Mouse (Mus musculus): ENCODE measurements at regions not wholly inside any gene's neighbourhood (a gene's known extent, or its start where the extent isn't known, plus 50 kb on each side); places are given as distances from the start of the nearest gene placed in this dataset.

DNA sequence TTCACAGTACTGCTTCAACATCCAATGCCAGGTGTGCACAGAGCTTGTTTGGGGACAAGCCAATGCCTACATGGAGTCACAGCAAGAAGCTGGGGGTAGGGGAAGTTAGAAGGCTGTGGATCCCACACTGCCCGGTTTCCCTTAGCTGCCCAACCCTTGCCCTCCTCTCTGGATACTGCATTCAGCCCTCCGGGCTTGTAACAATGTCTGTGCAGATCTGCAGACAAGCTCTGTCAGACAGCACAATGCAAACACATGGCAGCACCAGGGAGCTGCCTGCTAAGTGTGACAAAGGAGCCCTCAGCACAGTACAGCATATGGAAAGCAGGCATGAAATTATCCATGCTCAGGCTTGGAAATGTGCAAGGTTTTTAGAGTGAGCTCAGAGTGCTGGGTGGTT is 64.7 kb upstream of the Thsd7b start:
- Histone ChIP-seq H3K9ac (ENCODE audit: insufficient read depth, low read depth) (no peak overlapping the region), H3K27ac (ENCODE audit: insufficient read depth, low read depth) (no peak overlapping the region), H3K4me1 (ENCODE audit: control insufficient read depth in 1 of 2, insufficient read depth in 2 of 2) (no peaks in the 10 kb centered on the region), H3K4me2 (ENCODE audit: insufficient read depth, low read depth, poor library complexity, severe bottlenecking) (no peak overlapping the region), H3K9me3 (replicated peaks; ENCODE audit: low read length) (no peaks in the 10 kb centered on the region), H3K36me3 (replicated peaks in 1 of 2; ENCODE audit: control insufficient read depth in 1 of 2, insufficient read depth in 1 of 2, low read length in 1 of 2) (no peaks in the 10 kb centered on the region), H3K27me3 (replicated peaks) (no peaks in the 10 kb centered on the region), H3K79me2 (replicated peaks; ENCODE audit: control insufficient read depth, extremely low read depth, insufficient read depth, poor library complexity, severe bottlenecking) (no peaks in the 10 kb centered on the region), H3K4me3 (replicated peaks in 1 of 3; ENCODE audit: low read depth in 2 of 3, low read length in 2 of 3, poor library complexity in 1 of 3) (no peak overlapping the region)
- no peak for DNase-seq (ENCODE audit: extremely low read depth)
- dilution Hi-C loops (cut with MboI; ENCODE audit: extremely low pct_ligation_motif_present, extremely low pct_unique_long_range_greater_than_20kb, low sequenced_read_pairs), result no loop called here
- in situ Hi-C loops (cut with MboI; ENCODE audit: low pct_ligation_motif_present, low pct_unique_long_range_greater_than_20kb, low sequenced_read_pairs), result no loop called here
- TF ChIP-seq TBP (conservative IDR thresholded peaks at IDR 0.05; ENCODE audit: low read depth, low read length) (no peak), SIN3A (IDR thresholded peaks at IDR 0.05; ENCODE audit: low read length) (no peak), JUND (conservative IDR thresholded peaks at IDR 0.05; ENCODE audit: low read depth, low read length) (no peak), USF2 (conservative IDR thresholded peaks at IDR 0.05; ENCODE audit: low read depth, low read length) (no peak), ZKSCAN1 (IDR thresholded peaks at IDR 0.05; ENCODE audit: borderline replicate concordance, low read depth, low read length) (no peak), MAX (IDR thresholded peaks at IDR 0.05; ENCODE audit: low read length) (no peak), ZC3H11A (IDR thresholded peaks at IDR 0.05; ENCODE audit: low read depth, low read length) (no peak), HCFC1 (IDR thresholded peaks at IDR 0.05; ENCODE audit: low read depth, low read length) (no peak), UBTF (IDR thresholded peaks at IDR 0.05; ENCODE audit: low read depth, low read length) (no peak), MXI1 (IDR thresholded peaks at IDR 0.05; ENCODE audit: low read depth, low read length) (no peak), JUN (IDR thresholded peaks at IDR 0.05; ENCODE audit: insufficient read depth, low read depth, low read length) (no peak), TCF12 (IDR thresholded peaks at IDR 0.05; ENCODE audit: low read depth, low read length) (no peak), MAZ (IDR thresholded peaks at IDR 0.05; ENCODE audit: low read depth, low read length) (no peak), RAD21 (IDR thresholded peaks at IDR 0.05; ENCODE audit: low read depth, low read length) (no peak), MEF2A (IDR thresholded peaks at IDR 0.05; ENCODE audit: borderline replicate concordance, low read depth, low read length) (no peak), ZNF384 (IDR thresholded peaks at IDR 0.05; ENCODE audit: low read depth, low read length) (no peak), ETS1 (conservative IDR thresholded peaks at IDR 0.05; ENCODE audit: low read depth, low read length) (no peak)

GRCm38 (mm10) chr1:129207674-129208073 is 65.4 kb upstream of the Thsd7b start:
- DNase-seq (ENCODE audit: extremely low read depth), result no peak
- no peak overlapping the region for H3K4me2 ChIP-seq (ENCODE audit: insufficient read depth, low read depth, poor library complexity, severe bottlenecking)
- no peak overlapping the region for H3K9ac ChIP-seq (ENCODE audit: insufficient read depth, low read depth)
- in situ Hi-C loops (cut with MboI; ENCODE audit: low pct_ligation_motif_present, low pct_unique_long_range_greater_than_20kb, low sequenced_read_pairs) (no loop called here), dilution Hi-C loops (cut with MboI; ENCODE audit: extremely low pct_ligation_motif_present, extremely low pct_unique_long_range_greater_than_20kb, low sequenced_read_pairs) (no loop called here)
- H3K36me3 ChIP-seq (replicated peaks in 1 of 2; ENCODE audit: control insufficient read depth in 1 of 2, insufficient read depth in 1 of 2, low read length in 1 of 2), result no peaks in the 10 kb centered on the region
- no peaks in the 10 kb centered on the region for H3K79me2 ChIP-seq (replicated peaks; ENCODE audit: control insufficient read depth, extremely low read depth, insufficient read depth, poor library complexity, severe bottlenecking)
- no peaks in the 10 kb centered on the region for H3K27me3 ChIP-seq (replicated peaks)
- no peak overlapping the region for H3K4me3 ChIP-seq (replicated peaks in 1 of 3; ENCODE audit: low read depth in 2 of 3, low read length in 2 of 3, poor library complexity in 1 of 3)
- TF ChIP-seq MYC (IDR thresholded peaks at IDR 0.05; ENCODE audit: low read depth, low read length), result no peak
- TF ChIP-seq USF2 (conservative IDR thresholded peaks at IDR 0.05; ENCODE audit: low read depth, low read length), result no peak
- TF ChIP-seq TBP (conservative IDR thresholded peaks at IDR 0.05; ENCODE audit: low read depth, low read length), result no peak
- no peak for TF ChIP-seq JUND (conservative IDR thresholded peaks at IDR 0.05; ENCODE audit: low read depth, low read length)
- TF ChIP-seq NELFE (IDR thresholded peaks at IDR 0.05; ENCODE audit: low read depth, low read length), result no peak
- no peak for TF ChIP-seq MAZ (IDR thresholded peaks at IDR 0.05; ENCODE audit: low read depth, low read length)
- no peak for TF ChIP-seq ELF1 (IDR thresholded peaks at IDR 0.05; ENCODE audit: low read depth, low read length)
- TF ChIP-seq ZKSCAN1 (IDR thresholded peaks at IDR 0.05; ENCODE audit: borderline replicate concordance, low read depth, low read length), result no peak
- H3K27ac ChIP-seq (ENCODE audit: insufficient read depth, low read depth), result no peak overlapping the region
- no peaks in the 10 kb centered on the region for H3K4me1 ChIP-seq (ENCODE audit: control insufficient read depth in 1 of 2, insufficient read depth in 2 of 2)
- H3K9me3 ChIP-seq (replicated peaks; ENCODE audit: low read length), result no peaks in the 10 kb centered on the region

All from CH12.LX (cell line).